Mouse (Mus musculus) lung, postnatal 0 days (tissue): Measurements from ENCODE around the gene Smg6.

ENCODE experiments used
- CTCF ChIP-seq: IDR thresholded peaks from 2 replicates; pipeline ENCODE4 v1.5.1; 2016; ENCODE audit warnings: antibody characterized with exemption, mild to moderate bottlenecking
- EP300 ChIP-seq: IDR thresholded peaks from 2 replicates; pipeline ENCODE4 v1.6.1; 2016; ENCODE audit warnings: antibody characterized with exemption, mild to moderate bottlenecking, control low read depth

GRCm38 (mm10) chr11:75131300-75131699 lies 205.7 kb downstream of the Smg6 start:
- no peak for TF ChIP-seq CTCF
- no peak for TF ChIP-seq EP300
